30 mouse cellular contexts compared by ENCODE assay signal in the genomic region with DNA sequence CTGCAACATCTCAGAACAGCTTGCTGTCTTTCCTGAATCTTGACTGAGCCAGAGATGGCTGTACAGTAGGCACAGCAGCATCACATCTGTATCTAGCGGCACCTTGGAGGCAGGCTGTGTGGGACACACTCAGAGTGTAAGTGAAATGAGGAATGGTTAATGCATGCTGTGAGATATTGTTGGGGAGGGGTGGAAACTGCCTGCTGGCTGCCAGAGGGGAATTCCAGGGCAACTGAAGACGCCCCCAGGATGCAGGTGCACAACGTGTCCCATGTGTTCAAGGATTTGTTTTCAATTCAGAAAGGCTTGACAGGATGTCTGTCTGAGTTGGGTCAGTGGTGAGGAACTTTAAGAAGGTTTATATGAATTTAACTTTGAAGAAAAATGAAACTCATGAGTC.
"Had no signal": no experiment of that assay in that cellular context is flagged by ENCODE, and none has a peak within 500 bp of the region (broad histone marks: within the 10 kb centered on the region; RNA-seq: fewer than 3 reads in every experiment).

No protein-coding gene starts in this region.

- H3K36me3 ChIP-seq: heart, embryonic 12.5 days; heart, embryonic 13.5 days; heart, embryonic 15.5 days; hindbrain, embryonic 10.5 days; hindbrain, embryonic 12.5 days; hindbrain, embryonic 13.5 days; hindbrain, embryonic 15.5 days; intestine, embryonic 15.5 days; kidney, embryonic 15.5 days had no signal

- H3K4me1 ChIP-seq: hindbrain, embryonic 13.5 days; hindbrain, embryonic 15.5 days; intestine, embryonic 15.5 days had no signal

- H3K4me3 ChIP-seq: heart, embryonic 12.5 days; heart, embryonic 13.5 days; heart, embryonic 15.5 days; hindbrain, embryonic 10.5 days; hindbrain, embryonic 12.5 days; hindbrain, embryonic 13.5 days; hindbrain, embryonic 15.5 days; intestine, embryonic 15.5 days; kidney, embryonic 15.5 days; layer of hippocampus, adult 2 months; left cerebral cortex, adult 2 months had no signal

- H3K27me3 ChIP-seq: heart, embryonic 12.5 days; heart, embryonic 13.5 days; heart, embryonic 15.5 days; hindbrain, embryonic 12.5 days; hindbrain, embryonic 13.5 days; hindbrain, embryonic 15.5 days; intestine, embryonic 15.5 days; kidney, embryonic 15.5 days had no signal

- DNase-seq: heart, postnatal 10 days; heart, postnatal 36 days; heart, postnatal 4 days; kidney, adult 11 months; kidney, adult 18-20 months; kidney, adult 2 months; kidney, adult 8-10 months; kidney, adult 9 months; kidney, postnatal 10 days; kidney, postnatal 14 days; kidney, postnatal 25 days; kidney, postnatal 36 days; kidney, postnatal 4 days; layer of hippocampus, adult 9-11 months; layer of hippocampus, postnatal 36 days had no signal

- H3K9me3 ChIP-seq: heart, embryonic 12.5 days; heart, embryonic 13.5 days; heart, embryonic 15.5 days; hindbrain, embryonic 10.5 days; hindbrain, embryonic 12.5 days; hindbrain, embryonic 13.5 days; hindbrain, embryonic 15.5 days; intestine, embryonic 15.5 days; kidney, embryonic 15.5 days had no signal

- H3K9ac ChIP-seq: heart, embryonic 12.5 days; heart, embryonic 13.5 days; heart, embryonic 15.5 days; hindbrain, embryonic 12.5 days; hindbrain, embryonic 13.5 days; hindbrain, embryonic 14.5 days; hindbrain, embryonic 15.5 days; intestine, embryonic 15.5 days; kidney, embryonic 15.5 days had no signal

- H3K4me2 ChIP-seq: heart, embryonic 11.5 days; heart, embryonic 12.5 days; heart, embryonic 13.5 days; heart, embryonic 15.5 days; hindbrain, embryonic 12.5 days; hindbrain, embryonic 13.5 days; hindbrain, embryonic 14.5 days; hindbrain, embryonic 15.5 days; intestine, embryonic 15.5 days; kidney, embryonic 15.5 days had no signal

- H3K27ac ChIP-seq: heart, embryonic 13.5 days; heart, embryonic 15.5 days; hindbrain, embryonic 10.5 days; hindbrain, embryonic 12.5 days; hindbrain, embryonic 13.5 days; hindbrain, embryonic 14.5 days; hindbrain, embryonic 15.5 days; hindbrain, postnatal 0 days; intestine, embryonic 15.5 days; kidney, embryonic 15.5 days; kidney, postnatal 0 days; layer of hippocampus, adult 2 months; left cerebral cortex, adult 2 months had no signal
